Mouse (Mus musculus): ENCODE measurements around the gene Zfx.

Zfx gene

DNA sequence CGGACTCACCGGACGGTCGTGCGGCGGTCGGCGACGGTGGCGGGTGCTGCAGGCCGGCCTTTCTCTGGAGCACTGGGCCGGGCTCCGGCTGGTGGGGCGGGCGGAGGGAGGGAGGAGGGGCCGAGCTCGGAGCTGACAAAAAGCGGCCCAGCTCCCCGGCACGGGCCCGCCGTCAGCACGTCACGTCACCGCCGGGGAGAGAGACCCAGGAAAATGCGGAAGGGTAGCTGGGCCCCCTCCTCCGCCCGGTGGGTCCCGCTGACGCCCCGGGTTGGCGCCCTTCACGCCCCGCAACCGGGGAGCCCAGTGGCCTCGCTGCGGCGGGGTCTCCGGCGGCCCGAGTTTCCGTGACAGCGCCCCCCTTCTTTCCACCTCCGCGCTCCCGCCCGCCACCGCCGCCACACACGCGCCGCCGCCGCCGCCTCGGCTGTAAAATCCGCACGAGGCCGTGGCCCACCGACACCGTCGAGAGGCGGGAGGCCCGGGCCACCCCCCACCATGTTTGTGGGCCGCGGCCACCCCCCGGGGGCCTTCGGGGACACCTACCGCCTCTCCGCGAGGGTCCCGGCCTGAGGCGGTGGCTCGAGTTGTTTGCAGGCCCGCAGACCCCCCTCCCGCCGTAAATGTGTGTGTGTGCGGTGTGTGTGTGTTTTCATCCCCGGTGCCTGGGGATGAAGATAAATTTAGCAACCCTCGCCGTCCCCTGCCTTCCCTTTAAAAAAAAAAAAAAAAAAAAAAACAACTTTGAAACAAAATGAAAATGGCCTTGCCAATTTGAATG, at the start of gene Zfx:
Gene Zfx, minus strand, starts transcription at position 644 of the 781 bp plus-strand sequence.
- DNase-seq = peak; percentile 67 to 75

DNA sequence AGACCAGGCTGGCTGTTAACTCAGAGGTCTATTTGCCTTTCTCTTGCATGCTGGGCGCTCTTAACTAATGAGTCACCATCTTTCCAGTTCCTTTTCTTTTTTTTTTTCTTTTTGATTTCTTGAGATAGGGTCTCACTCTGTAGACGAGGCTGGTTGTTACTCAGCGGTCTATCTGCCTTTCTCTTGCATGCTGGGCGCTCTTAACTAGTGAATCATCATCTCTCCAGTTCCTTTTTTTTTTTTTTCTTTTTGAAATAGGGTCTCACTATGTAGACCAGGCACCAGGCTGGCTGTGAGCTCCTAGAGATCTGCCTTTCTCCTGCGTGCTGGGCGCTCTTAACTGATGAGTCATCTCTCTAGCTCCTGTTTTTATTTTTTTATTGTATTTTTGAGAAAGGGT, 45.8 kb upstream of the Zfx start:
- DNase-seq = no peak

DNA sequence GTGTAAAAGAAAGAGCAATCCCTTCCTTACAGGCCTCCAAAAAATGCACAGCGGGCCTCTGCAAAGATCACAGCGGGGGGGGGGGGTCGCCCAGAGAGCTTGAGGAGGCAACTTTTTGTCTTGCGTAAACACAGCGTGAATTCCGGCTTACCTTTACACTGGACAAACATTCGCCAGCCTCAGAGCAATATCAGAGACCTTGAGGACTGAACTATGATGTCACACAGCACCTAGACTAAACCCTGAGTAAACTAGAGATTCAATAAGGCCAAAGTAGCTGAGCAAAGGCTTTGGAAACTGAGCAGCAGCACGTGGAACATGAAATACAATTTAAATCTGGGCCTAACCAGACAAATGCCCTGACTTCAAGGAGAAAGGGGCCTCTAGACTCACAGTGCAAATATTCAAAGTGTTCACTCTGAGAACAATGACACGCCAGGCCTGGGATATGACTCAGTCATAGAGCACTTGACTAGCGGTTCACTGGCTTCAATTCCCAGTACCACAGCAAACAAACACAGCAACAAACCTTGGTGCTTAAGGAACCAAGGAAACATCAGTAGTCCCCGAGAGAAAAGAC, 28.8 kb upstream of the Zfx start:
- DNase-seq = no peak

DNA sequence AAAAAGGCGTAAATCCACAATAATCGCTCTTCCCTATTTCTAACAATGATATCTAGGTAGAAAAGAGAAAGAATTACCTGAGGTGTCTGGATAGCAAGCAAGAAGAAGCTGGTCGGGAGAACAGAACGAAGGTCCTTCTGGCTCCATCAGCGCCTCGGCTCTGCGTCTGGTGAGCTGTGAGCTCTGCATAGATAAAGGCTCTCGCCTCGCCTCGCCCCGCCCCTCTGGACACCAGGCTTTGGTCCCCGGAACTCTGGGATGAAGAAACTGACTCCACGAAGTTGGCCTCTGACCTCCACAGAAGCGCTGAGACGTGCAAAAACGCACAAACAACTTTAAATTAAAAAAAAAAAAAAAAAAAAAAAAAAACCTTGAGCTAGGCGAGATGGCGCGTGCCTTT, 27.0 kb upstream of the Zfx start:
- no peak for DNase-seq

DNA sequence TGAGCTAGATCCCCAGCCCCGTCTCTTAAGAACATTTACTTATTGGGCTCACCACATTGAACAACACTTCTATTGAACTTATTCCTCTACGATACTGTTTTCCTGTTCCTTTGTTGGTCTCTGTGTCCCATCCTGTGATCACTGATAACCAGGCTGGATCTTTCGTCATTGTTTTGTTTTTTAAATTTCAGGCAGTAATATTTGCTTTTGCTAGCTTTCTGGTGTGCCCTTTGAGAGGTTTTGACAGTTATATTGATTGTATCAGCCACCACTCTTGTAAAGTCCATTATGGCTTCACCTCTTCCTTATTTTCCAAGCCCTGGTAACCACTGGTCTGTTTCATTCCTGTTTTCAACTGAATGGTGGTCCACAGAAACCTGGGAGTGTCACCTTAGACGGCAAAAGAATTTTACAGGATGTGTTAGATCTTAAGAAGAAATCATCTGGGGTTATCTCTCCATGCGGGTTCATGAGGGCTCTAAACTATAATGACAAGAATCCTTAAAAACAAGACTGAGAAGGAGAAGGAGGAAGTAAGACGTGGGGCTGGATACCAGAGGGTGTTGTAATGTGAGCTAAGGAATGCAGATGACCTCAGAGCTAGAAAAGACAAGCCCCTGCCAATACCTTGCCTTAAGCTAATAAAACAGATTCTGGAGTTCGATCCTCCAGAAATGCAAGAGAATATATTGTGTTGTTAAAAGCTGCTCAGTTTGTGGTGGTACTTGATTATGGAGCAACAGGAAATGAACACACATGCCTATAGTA, 18.7 kb upstream of the Zfx start:
- no peak for DNase-seq

DNA sequence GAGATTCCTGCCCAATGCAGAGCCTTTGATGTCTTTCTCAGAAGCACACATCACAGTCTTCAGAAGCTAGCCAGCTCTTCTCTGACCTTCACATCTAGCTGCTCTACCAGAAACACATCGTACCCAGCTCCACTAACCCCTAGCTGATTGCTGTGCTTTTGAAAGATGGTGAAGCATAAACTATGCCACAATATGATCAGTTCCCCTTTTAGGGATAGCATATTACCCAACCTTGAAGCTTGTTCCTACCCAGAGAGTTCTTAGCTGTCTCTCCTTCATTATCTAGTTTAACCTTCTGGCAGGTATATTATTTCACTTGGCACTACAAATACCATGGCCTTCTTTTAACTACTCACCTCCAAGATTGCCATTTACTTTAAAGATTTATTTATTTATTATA, 16.6 kb upstream of the Zfx start:
- DNase-seq = no peak

DNA sequence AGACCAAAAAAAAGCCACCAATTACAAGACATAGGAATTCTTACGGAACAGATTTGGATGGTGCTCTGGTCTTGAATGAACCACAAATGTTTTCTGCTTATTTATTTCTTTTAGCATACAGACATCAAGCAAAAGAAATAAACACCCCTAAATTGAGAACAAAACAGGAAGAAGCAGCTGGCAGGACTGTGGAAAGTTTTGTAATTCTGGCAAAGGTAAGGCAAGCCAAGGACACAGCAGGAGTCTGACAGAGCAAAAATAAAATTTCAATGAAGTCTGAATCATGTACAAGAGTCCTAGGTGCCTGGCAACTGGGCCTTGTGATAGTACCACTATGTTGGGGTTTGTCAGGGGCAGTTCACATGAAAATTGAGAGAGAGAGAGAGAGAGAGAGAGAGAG, 14.8 kb upstream of the Zfx start:
- DNase-seq = no peak

DNA sequence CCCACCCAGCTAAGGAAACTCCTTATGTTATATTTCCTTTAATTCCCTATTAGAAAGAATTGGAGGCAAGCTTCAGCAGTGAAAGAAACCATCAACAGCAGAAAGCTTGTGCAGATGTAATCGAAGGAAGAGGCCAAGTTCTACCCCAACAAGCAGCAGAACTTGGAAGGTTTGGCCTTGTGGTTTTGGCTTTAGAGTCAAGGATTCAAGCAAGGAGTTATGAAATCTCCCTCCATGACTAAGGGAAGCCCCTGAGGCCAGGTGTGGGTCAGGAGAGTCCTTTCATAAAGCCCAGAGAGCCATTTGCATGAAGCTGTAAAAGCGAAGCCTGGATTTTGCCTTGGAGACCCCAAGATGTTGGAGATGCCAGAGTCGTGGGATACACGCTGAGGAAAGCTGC, 11.6 kb upstream of the Zfx start:
- DNase-seq = no peak

DNA sequence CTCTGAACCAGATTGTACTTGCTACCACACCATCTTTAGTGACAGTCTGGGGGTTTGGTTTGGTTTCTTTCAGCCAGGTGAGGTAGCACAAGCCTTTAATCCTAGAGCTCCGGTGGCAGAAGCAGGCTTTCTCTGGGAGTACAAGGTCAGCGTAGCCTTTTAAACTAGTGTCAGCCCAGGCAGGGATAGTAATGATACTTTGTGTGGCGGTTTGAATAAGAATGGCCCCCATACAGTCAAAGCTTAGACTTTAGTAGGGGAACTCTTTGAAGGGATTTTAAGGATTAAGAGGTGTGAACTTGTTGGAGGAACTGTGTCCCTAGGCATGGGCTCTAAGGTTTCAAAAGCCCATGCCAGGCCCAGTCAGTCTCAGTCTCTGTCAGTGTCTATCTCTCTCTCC, 10.0 kb upstream of the Zfx start:
- DNase-seq = no peak

DNA sequence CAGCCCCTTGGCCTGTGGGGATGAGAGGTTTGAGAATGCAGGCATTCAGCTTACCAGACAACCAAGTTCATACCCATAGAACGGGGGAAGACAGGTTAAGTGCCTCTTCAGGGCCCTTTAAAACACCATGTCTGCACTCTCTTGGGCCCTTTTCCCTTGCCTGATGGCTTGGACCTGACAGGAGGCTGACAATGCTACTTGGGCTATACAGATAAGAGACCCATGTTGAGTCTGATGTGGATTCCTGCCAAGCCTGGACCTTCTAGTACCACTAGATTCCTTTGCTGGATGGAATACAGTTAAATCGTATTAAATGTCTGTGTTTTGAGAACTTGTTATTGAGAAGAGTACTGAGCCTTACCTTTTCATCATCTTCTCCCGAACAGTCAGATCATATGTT, 8.7 kb upstream of the Zfx start:
- no peak for DNase-seq

DNA sequence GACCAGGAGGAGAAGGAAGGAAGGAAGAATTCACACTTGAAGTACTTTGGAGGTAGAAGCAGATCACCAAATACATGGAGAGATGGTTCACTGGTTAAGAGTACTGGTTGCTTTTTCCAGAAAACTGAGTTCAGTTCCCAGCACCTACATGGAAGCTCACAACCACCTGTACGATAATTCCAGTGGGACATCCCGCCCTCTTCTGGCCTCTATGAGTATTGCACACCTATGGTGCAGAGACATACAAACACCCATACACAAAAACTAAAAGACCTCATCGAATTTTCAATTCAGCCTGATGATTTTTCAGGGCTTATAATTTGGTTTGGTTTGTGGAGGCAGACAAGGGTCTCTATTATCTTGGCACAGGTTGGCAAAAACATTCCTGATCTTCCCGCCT, 6.2 kb upstream of the Zfx start:
- no peak for DNase-seq

DNA sequence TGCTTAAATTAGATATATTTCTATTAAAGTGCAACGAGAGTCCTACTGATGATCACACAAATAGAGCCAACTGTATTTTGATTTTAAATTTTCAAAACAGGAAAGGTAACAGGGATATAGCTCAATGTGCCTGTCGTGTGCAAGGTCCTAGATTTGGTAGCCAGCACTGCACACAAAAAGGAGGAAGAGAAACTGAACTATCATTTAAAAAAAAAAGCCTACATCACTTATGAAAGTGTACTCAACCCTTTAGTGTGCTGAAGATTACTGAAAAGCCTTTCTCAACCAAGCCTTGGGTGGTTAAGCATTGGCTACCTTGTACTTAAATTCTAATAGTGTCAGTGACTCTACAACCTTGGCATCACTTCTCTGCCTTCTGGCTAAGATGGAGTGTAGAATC, 2.4 kb upstream of the Zfx start:
- DNase-seq = no peak

DNA sequence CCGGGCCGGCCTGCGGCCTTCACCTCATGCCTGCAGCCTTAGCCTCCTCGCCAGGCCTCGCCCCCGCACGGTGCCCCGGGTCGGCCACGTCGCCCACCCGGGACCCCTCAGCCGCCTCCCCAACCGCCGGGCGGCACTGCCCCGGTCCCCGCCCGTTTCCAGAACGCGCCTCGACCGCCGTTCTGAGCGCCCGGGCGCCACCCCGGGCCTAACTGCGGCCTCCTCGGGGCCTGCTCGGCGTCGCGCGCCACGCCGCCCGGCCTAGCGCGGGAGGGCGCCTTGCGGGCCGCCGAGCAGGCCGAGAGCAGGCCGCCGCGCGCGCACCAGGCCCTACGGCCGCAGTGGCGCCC, 818 bp downstream of the Zfx start:
- peak in 1 of 2 experiments; percentile 68 for DNase-seq

DNA sequence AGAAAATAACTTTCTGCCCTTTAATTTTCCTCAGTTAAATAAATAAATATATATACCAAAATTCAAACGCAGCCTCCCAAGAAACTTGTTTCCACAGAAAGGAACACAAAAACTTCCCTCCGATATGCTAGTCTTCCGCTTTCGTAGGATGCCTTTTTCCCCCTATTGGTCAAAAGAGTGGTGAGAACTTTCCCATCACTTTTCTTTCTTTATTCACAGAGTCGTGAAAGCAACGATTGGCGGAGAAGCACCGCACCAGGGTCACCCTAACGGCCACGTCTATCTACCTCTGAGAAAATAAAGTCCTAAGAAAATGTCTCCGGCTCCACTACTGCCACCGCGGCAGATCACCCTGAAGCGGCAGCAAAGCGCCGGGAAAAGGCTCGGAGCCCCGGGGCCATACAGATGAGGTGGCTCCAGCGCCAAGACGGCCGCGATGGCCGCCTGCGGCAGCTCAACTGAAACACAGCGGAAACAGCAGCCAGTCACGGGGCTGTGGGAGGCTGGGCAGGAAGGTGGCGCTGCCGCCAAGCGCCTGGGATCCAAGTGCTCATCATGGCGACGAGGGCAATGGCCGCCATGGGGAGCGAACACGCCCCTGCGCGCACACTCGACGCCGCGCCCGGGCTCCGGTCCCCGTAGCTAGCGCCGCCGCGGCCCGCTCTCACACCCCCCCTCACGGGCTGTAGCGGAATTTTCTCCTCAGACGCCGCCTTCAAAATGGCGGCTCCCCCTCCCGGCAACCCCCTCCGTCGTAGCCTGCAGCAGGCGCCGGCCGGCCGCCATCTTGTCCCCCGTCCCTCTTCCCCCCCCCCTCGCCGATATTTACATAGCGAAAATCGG, 1.4 kb downstream of the Zfx start:
- DNase-seq = peak; percentile 78 to 83

DNA sequence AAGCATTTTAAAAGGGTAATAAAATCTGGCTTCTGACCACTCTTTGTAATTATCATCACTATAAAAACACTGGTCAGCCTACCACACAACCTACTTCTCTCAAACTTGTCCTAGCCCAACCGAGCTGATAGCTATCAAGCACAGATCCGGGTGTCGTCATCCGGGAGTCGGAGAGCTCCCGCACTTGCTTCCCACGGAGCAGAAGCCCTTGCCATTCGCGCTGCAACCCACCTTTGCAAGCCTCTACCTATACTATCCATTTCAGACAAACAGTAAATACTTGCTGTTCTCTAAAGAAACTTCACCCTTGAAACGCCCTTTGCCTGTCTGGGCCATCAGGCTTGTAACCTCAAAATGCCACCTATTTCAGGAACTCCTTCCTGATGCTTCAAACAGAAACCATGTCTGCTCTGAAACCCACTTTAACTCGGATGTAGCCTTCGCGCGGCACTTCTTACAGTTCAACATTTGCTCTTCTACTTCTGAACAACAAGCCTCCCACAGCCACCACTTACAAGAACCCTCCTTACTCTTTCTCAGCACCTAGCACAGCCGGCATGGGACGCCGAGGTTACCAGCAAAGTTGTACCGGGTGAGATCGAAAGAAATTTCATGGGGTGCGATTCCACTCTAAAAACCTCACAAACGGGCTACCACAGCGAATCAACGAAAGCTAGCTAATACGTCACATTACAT, 2.2 kb downstream of the Zfx start:
- peak in 1 of 2 experiments; percentile 18 for DNase-seq

DNA sequence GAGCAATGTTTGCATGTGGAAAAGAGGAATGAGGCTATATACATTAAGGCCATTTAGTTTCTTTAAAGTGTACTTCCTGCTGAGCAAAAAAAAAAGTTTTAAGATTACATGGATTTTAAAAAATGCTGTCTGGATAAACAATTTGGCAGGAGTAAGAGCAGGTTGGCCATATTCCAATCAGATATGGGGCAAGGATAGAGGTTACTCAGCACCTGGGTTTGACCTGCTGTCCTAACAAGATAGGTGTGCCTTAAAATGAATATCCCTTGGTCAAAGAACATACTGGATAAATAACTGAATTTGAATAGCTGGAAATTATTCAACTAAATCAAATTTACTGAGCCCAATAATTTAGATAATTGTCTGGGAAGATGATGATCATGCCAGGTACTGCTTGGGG, 5.2 kb downstream of the Zfx start:
- DNase-seq = no peak

DNA sequence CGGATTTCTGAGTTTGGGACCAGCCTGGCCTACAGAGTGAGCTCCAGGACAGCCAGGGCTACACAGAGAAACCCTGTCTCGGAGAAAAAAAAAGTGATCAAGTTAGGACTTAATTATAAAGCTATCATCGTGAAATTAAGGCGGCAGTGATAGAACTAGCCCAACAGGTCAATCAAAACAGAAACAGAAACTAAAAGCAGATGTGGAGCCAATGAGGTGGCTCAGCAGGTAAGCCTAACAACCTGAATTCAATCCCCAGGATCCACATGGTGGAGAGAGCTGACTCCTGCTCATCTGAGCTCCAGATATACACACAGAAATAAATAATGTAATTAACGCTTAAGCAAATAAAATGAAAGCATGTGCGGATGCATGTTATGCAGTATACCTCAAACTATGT, 7.6 kb downstream of the Zfx start:
- no peak for DNase-seq

DNA sequence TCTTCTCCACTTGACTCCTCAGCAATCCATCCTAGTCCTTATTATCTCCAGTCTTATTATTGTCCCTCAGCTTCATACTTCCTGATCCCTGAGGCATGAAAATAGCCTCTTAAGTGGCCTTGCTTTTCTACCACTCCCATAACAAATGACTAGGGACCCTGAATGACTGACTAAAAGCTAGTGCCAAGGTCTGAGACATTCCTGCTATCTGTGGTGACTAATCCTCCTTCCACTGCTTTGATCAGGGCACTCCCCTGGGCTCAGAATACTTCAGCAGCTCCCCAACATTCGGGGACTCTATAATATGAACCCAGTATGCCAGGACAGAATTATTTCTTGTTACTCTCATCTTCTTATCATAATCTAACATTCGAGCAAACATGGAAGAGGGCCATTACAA, 17.5 kb downstream of the Zfx start:
- no peak for DNase-seq

DNA sequence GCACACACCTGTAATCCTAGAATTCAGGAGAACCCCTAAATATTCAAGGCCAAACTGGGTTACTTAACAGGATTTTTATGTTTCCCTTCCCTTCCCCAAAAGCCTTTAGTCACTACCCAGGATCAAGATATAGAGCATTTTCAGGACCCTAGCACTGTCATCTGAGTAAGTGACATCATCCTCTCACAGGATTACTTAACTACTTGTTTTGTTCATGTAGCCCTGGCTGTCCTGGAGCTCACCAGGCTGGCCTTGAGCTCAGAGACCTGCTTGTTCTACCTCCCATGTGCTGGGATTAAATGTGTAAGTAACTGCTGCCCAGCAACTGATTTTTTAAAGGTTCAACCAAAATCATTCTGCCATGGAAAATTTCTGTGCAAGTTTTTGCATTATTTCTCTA, 20.6 kb downstream of the Zfx start:
- no peak for DNase-seq

DNA sequence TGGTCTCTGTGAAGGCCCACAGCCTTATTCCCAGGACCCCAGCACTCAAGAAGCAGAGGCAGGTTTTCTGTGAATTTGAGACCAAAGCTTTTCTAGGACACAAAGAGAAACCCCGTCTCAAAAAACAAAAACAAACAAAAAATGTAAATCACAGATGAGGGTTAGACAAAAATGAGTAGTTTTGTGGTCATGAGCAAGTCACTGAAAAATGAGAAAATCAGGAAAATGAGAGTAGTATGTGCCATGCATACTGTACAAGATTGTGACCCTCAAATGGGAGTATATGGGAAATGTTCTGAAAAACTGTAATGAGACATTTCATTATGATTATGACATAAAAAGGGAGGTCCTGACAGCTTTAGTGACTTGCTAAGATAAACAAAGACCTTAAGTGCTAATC, 22.9 kb downstream of the Zfx start:
- DNase-seq = no peak

DNA sequence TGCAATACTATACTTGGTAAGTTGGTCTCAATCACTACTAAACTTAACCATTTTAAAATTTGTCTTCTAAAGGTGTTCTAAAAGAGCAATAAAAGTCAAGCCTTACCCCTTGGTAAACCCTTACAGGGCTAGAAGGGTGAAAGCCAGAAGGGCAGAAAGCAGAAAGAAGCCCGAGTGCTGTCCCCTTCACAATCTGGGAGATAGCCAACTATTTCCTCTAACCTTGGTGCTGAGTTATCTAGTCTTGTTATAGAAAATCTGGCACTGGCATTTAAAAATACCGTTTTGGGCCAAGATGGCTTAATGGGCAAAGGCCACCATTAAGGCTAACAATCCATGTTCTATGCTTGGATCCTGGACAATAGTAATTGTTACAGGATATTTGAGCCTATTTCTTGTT, 32.5 kb downstream of the Zfx start:
- DNase-seq = no peak

DNA sequence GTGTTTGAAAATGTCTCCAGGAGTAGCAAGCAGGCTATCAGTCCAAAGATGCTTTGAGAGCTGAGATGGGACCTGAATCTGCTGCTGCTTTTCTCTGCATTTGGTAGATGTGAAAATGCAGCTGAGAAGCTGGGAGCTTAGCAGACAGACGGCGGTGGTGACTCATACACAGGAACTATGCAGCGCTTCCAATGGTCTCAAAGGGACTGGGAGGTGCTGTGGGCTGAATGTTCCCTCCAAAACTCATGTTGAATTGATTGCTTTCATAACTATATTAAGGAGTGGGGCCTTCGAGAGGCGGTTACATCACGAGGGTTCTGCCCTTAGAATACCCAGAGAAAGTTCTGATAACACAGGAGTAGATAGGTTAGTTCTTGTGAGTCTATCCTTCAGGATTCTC, 62.3 kb downstream of the Zfx start:
- no peak for DNase-seq

DNA sequence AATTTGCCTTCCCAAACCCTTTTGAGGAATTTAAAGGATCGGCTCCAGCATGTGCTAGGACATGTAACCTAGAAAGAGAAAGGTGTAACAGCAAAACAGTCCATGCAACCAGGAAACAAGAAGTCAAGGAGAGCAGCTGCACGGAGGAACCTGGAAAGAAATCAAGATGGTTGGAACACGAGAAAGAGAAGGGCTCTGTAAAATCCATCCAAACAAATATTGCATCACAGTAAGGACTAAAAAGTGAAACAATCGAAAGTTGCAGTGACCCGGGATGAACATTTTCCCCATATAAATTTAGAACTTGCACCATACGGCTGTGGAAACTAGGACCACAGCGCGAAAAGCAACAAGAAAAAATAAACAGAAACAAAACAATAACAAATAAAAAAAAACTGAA, 62.8 kb downstream of the Zfx start:
- DNase-seq = no peak
